8 mouse cellular contexts compared by ENCODE assay signal in genomic region chr3:90081365-90082240, GRCm38 (mm10). TPM values are rescaled to one million over a fixed set of nuclear protein-coding genes. Genes with fewer than 3 reads are reported as not detected.
DNase-seq lines count a peak whose midpoint lies in the region; ATAC-seq and TF ChIP-seq lines count a peak whose summit lies in the region.

No protein-coding gene starts in this region.

- H3K4me2 ChIP-seq in hindbrain, embryonic 16.5 days (ENCODE audit: low read length): peak overlapping the region; percentile 76
- peak overlapping the region; percentile 77 for H3K4me2 ChIP-seq in lung, embryonic 14.5 days
- H3K4me2 ChIP-seq in stomach, embryonic 14.5 days (replicated peaks; ENCODE audit: low read depth, low read length): peak overlapping the region; percentile 73

- WGBS in embryonic facial prominence, embryonic 10.5 days: 84% methylated on average over 5 of the region's 5 CpGs
- WGBS in hindbrain, embryonic 16.5 days: 74% methylated on average over 5 of the region's 5 CpGs
- 61% methylated on average over 5 of the region's 5 CpGs for WGBS in lung, embryonic 14.5 days
- 57% methylated on average over 5 of the region's 5 CpGs for WGBS in stomach, embryonic 14.5 days

- no peaks in the 10 kb centered on the region for H3K27me3 ChIP-seq in erythroblast, embryonic 14.5 days (ENCODE audit: control insufficient read depth)
- H3K27me3 ChIP-seq in embryonic facial prominence, embryonic 10.5 days (replicated peaks; ENCODE audit: low read depth, poor library complexity, severe bottlenecking): no peaks in the 10 kb centered on the region
- H3K27me3 ChIP-seq in hindbrain, embryonic 16.5 days (replicated peaks; ENCODE audit: control insufficient read depth, insufficient read depth, low read length): no peaks in the 10 kb centered on the region
- H3K27me3 ChIP-seq in lung, embryonic 14.5 days (ENCODE audit: insufficient read depth, low read length): no peaks in the 10 kb centered on the region
- H3K27me3 ChIP-seq in stomach, embryonic 14.5 days (ENCODE audit: control insufficient read depth, insufficient read depth, low read length): no peaks in the 10 kb centered on the region

- no peak for DNase-seq in embryonic facial prominence, embryonic 10.5 days (ENCODE audit: low spot score)
- DNase-seq in lung, embryonic 14.5 days: peak; percentile 36
- DNase-seq in adrenal gland, postnatal 25 days: no peak

- no peak overlapping the region for H3K27ac ChIP-seq in embryonic facial prominence, embryonic 10.5 days (replicated peaks)
- no peak overlapping the region for H3K27ac ChIP-seq in hindbrain, embryonic 16.5 days (ENCODE audit: low read depth, low read length)
- peak overlapping the region; percentile 78 for H3K27ac ChIP-seq in lung, embryonic 14.5 days (ENCODE audit: low read depth)
- peak overlapping the region; percentile 84 for H3K27ac ChIP-seq in stomach, embryonic 14.5 days (ENCODE audit: low read length)

- TF ChIP-seq CTCF in lung, embryonic 14.5 days (IDR thresholded peaks at IDR 0.05; ENCODE audit: low read depth): no peak

- H3K36me3 ChIP-seq in erythroblast, embryonic 14.5 days (ENCODE audit: control insufficient read depth): peaks cover 33% of the 10 kb centered on the region
- peaks cover 53% of the 10 kb centered on the region for H3K36me3 ChIP-seq in embryonic facial prominence, embryonic 10.5 days (replicated peaks)
- no peaks in the 10 kb centered on the region for H3K36me3 ChIP-seq in hindbrain, embryonic 16.5 days (ENCODE audit: control insufficient read depth, insufficient read depth, low read length)
- peaks cover 17% of the 10 kb centered on the region for H3K36me3 ChIP-seq in lung, embryonic 14.5 days (ENCODE audit: insufficient read depth)
- H3K36me3 ChIP-seq in stomach, embryonic 14.5 days (ENCODE audit: control insufficient read depth, insufficient read depth, low read length): peaks cover 2% of the 10 kb centered on the region; the same call in 1 of the 2 replicates

- peak overlapping the region; percentile 53 for H3K4me3 ChIP-seq in erythroblast, embryonic 14.5 days (replicated peaks)
- H3K4me3 ChIP-seq in embryonic facial prominence, embryonic 10.5 days: peak overlapping the region; percentile 91
- no peak overlapping the region for H3K4me3 ChIP-seq in hindbrain, embryonic 16.5 days (ENCODE audit: low read length)
- H3K4me3 ChIP-seq in lung, embryonic 14.5 days (ENCODE audit: low read depth, low read length): peak overlapping the region; percentile 96
- peak overlapping the region; percentile 72; the same call in 1 of the 2 replicates for H3K4me3 ChIP-seq in stomach, embryonic 14.5 days (ENCODE audit: low read depth, low read length)

- ATAC-seq in erythroblast, adult 5-6 weeks (replicated peaks; ENCODE audit: low FRiP score, poor library complexity, severe bottlenecking): no peak
- ATAC-seq in hindbrain, embryonic 16.5 days: no peak
- no peak for ATAC-seq in lung, embryonic 14.5 days (ENCODE audit: insufficient read depth)
- ATAC-seq in stomach, embryonic 14.5 days (ENCODE audit: insufficient number of reproducible peaks, insufficient read depth, low FRiP score, low read depth): no peak
- no peak for ATAC-seq in frontal cortex, adult (ENCODE audit: low TSS enrichment)

- H3K9me3 ChIP-seq in erythroblast, embryonic 14.5 days (ENCODE audit: control insufficient read depth, low read length): no peaks in the 10 kb centered on the region
- H3K9me3 ChIP-seq in embryonic facial prominence, embryonic 10.5 days: no peaks in the 10 kb centered on the region
- H3K9me3 ChIP-seq in hindbrain, embryonic 16.5 days (ENCODE audit: control insufficient read depth, low read length): no peaks in the 10 kb centered on the region
- H3K9me3 ChIP-seq in lung, embryonic 14.5 days (ENCODE audit: low read depth, low read length): no peaks in the 10 kb centered on the region
- no peaks in the 10 kb centered on the region for H3K9me3 ChIP-seq in stomach, embryonic 14.5 days (ENCODE audit: control insufficient read depth, low read depth, low read length)

- H3K9ac ChIP-seq in hindbrain, embryonic 16.5 days (ENCODE audit: low read depth, low read length): no peak overlapping the region; the same call in 1 of the 2 replicates
- H3K9ac ChIP-seq in lung, embryonic 14.5 days: peak overlapping the region; percentile 45
- peak overlapping the region; percentile 2; the same call in 1 of the 2 replicates for H3K9ac ChIP-seq in stomach, embryonic 14.5 days (replicated peaks; ENCODE audit: low read depth, low read length)

- H3K4me1 ChIP-seq in erythroblast, embryonic 14.5 days (ENCODE audit: control insufficient read depth): peaks cover 78% of the 10 kb centered on the region
- H3K4me1 ChIP-seq in embryonic facial prominence, embryonic 10.5 days: peaks cover 69% of the 10 kb centered on the region
- peaks cover 43% of the 10 kb centered on the region for H3K4me1 ChIP-seq in hindbrain, embryonic 16.5 days (ENCODE audit: control insufficient read depth, insufficient read depth, low read depth, low read length)
- H3K4me1 ChIP-seq in lung, embryonic 14.5 days (ENCODE audit: insufficient read depth): peaks cover 27% of the 10 kb centered on the region
- peaks cover 41% of the 10 kb centered on the region for H3K4me1 ChIP-seq in stomach, embryonic 14.5 days (ENCODE audit: control insufficient read depth, insufficient read depth, low read length)

RNA-seq across cellular contexts. Expression of gene Tpm3, which starts 9.2 kb away (rescaled TPM):
- polyA plus RNA-seq in erythroblast, embryonic 14.5 days (2012): 9.6 and 11.8 TPM in 2 replicates
- total RNA-seq in erythroblast, adult 5-6 weeks (2015; ENCODE audit: low replicate concordance): 132 and 146 TPM in 2 replicates
- total RNA-seq in erythroblast, adult 5-6 weeks (2017; ENCODE audit: low replicate concordance): 200 and 233 TPM in 2 replicates
- polyA plus RNA-seq in embryonic facial prominence, embryonic 10.5 days (2016; fragmentation: Nextera tagmentation; extraction: Ambion mirVana): 597 and 601 TPM in 2 replicates
- 343 and 357 TPM in 2 replicates for polyA plus RNA-seq in hindbrain, embryonic 16.5 days (2015; fragmentation: Nextera tagmentation; extraction: Ambion mirVana)
- polyA plus RNA-seq in lung, embryonic 14.5 days (2014; fragmentation: Nextera tagmentation; extraction: Ambion mirVana): 634 and 654 TPM in 2 replicates
- polyA plus RNA-seq in stomach, embryonic 14.5 days (2014; fragmentation: Nextera tagmentation; extraction: Ambion mirVana): 533 and 553 TPM in 2 replicates
- 178 and 198 TPM in 2 replicates for total RNA-seq in adrenal gland, postnatal 25 days (2021)

RNA-seq across cellular contexts. Expression of gene Nup210l, which starts 22.3 kb away (rescaled TPM):
- polyA plus RNA-seq in erythroblast, embryonic 14.5 days (2012): not detected in 2 replicates
- 0.58 TPM in 1 of 2 replicates, not detected in the other for total RNA-seq in erythroblast, adult 5-6 weeks (2015; ENCODE audit: low replicate concordance)
- total RNA-seq in erythroblast, adult 5-6 weeks (2017; ENCODE audit: low replicate concordance): 0.09 and 0.14 TPM in 2 replicates
- polyA plus RNA-seq in embryonic facial prominence, embryonic 10.5 days (2016; fragmentation: Nextera tagmentation; extraction: Ambion mirVana): 0.55 and 0.59 TPM in 2 replicates
- 0.26 and 0.30 TPM in 2 replicates for polyA plus RNA-seq in hindbrain, embryonic 16.5 days (2015; fragmentation: Nextera tagmentation; extraction: Ambion mirVana)
- polyA plus RNA-seq in lung, embryonic 14.5 days (2014; fragmentation: Nextera tagmentation; extraction: Ambion mirVana): 0.39 and 0.58 TPM in 2 replicates
- polyA plus RNA-seq in stomach, embryonic 14.5 days (2014; fragmentation: Nextera tagmentation; extraction: Ambion mirVana): 0.69 and 0.98 TPM in 2 replicates
- 0.55 and 0.71 TPM in 2 replicates for total RNA-seq in adrenal gland, postnatal 25 days (2021)

RNA-seq across cellular contexts. Expression of gene Ubap2l, which starts 29.2 kb away (rescaled TPM):
- 11.0 and 11.4 TPM in 2 replicates for polyA plus RNA-seq in erythroblast, embryonic 14.5 days (2012)
- total RNA-seq in erythroblast, adult 5-6 weeks (2015; ENCODE audit: low replicate concordance): 124 and 134 TPM in 2 replicates
- 106 and 129 TPM in 2 replicates for total RNA-seq in erythroblast, adult 5-6 weeks (2017; ENCODE audit: low replicate concordance)
- polyA plus RNA-seq in embryonic facial prominence, embryonic 10.5 days (2016; fragmentation: Nextera tagmentation; extraction: Ambion mirVana): 240 and 243 TPM in 2 replicates
- 105 and 122 TPM in 2 replicates for polyA plus RNA-seq in hindbrain, embryonic 16.5 days (2015; fragmentation: Nextera tagmentation; extraction: Ambion mirVana)
- polyA plus RNA-seq in lung, embryonic 14.5 days (2014; fragmentation: Nextera tagmentation; extraction: Ambion mirVana): 236 and 257 TPM in 2 replicates
- 242 and 258 TPM in 2 replicates for polyA plus RNA-seq in stomach, embryonic 14.5 days (2014; fragmentation: Nextera tagmentation; extraction: Ambion mirVana)
- 158 and 190 TPM in 2 replicates for total RNA-seq in adrenal gland, postnatal 25 days (2021)

RNA-seq across cellular contexts. Expression of gene 4933434E20Rik, which starts 30.2 kb away (rescaled TPM):
- 0.43 and 0.89 TPM in 2 replicates for polyA plus RNA-seq in erythroblast, embryonic 14.5 days (2012)
- 10.4 and 15.0 TPM in 2 replicates for total RNA-seq in erythroblast, adult 5-6 weeks (2015; ENCODE audit: low replicate concordance)
- total RNA-seq in erythroblast, adult 5-6 weeks (2017; ENCODE audit: low replicate concordance): 16.3 and 17.6 TPM in 2 replicates
- 181 and 195 TPM in 2 replicates for polyA plus RNA-seq in embryonic facial prominence, embryonic 10.5 days (2016; fragmentation: Nextera tagmentation; extraction: Ambion mirVana)
- polyA plus RNA-seq in hindbrain, embryonic 16.5 days (2015; fragmentation: Nextera tagmentation; extraction: Ambion mirVana): 207 TPM in 2 replicates
- 136 and 143 TPM in 2 replicates for polyA plus RNA-seq in lung, embryonic 14.5 days (2014; fragmentation: Nextera tagmentation; extraction: Ambion mirVana)
- polyA plus RNA-seq in stomach, embryonic 14.5 days (2014; fragmentation: Nextera tagmentation; extraction: Ambion mirVana): 157 and 162 TPM in 2 replicates
- total RNA-seq in adrenal gland, postnatal 25 days (2021): 77.0 and 90.3 TPM in 2 replicates

Comparison
In these comparisons a context has a peak if more than half of its experiments do, and no peak if none do; other contexts are left out.
1. H3K27ac ChIP-seq: peak in lung, embryonic 14.5 days (single experiment) and stomach, embryonic 14.5 days (single experiment); none in embryonic facial prominence, embryonic 10.5 days (single experiment) and hindbrain, embryonic 16.5 days (single experiment).
2. RNA of gene Tpm3, which starts 9.2 kb away (polyA plus RNA-seq): 634 to 654 TPM in lung, embryonic 14.5 days, 597 to 601 TPM in embryonic facial prominence, embryonic 10.5 days, 533 to 553 TPM in stomach, embryonic 14.5 days and 343 to 357 TPM in hindbrain, embryonic 16.5 days; 9.6 to 11.8 TPM in erythroblast, embryonic 14.5 days; every median in the first group is over 10 times any median in the second.
3. Peak in every context shown above with its lines, with median percentiles within 50 percentile points of each other: H3K4me2 ChIP-seq.